Mouse (Mus musculus) natural killer cell, adult 2 months (primary cell): ENCODE measurements around the gene Arsb.
"Not testable (repeated sequence)": the region's sequence is repeated elsewhere in the genome, so short reads cannot be mapped to it uniquely, and the experiment has no call there.

ENCODE experiments used
- DNase-seq, 2 experiments: peaks; one replicate each; pipeline ENCODE4 v3.0.0; 2022; ENCODE audit warnings: low spot score in 2 of 2

Gene Arsb

DNA sequence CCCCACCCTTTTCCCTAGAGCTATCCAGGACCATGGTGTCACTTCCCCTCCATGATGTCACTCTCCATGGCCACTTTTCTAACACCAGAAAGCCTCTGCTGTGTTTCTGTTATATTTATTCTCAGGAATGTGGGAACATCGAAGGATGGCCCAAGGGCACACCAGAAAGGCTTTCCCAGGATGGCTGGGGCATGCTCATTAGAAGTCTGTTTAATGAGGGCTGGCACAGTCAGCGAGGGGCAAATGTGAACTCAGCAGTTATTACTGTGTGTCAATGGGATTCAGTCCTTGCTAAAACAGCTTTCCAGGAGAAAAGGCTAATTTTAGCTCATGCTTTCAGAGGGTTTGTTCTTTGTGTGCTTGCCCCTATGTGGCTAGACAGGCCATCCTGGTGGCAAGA, 213.1 kb downstream of the Arsb start:
- no peak for DNase-seq

DNA sequence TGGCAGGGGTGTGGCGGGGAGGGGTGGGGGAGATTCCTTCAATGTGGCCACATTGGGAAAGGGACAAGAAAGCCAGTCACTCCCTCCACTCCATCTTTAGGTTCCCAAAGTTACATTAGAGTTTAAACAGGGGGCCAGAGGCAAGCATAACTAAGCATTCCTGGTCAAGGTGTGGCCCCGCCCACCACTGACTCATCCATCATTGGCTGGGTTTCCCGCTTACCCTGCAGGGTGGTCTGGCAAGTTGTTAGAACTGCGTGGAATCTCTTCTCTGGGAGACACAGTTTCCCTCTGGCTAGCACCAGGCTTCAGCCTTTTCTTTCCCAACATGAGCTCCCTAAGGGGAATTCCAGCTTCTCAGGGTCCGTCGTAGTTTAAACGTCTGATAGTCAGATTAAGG, 213.8 kb downstream of the Arsb start:
- DNase-seq = no peak

DNA sequence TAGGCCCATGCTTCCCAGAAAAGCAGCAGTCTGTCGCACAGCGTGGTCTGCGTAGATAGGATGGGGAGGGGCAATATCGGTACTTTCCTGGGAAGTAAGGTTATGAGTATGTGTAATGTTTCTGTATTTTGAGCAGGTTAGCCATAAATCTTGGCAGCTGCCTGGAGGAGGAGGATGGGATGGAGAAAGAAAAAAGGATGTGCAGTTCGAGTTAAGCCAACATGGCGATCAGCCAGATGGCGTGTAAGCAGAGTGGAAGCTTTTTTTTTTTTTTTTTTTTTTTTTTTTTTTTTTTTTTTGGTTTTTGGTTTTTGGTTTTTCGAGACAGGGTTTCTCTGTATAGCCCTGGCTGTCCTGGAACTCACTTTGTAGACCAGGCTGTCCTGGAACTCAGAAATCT, 214.3 kb downstream of the Arsb start:
- DNase-seq = not testable (repeated sequence)

DNA sequence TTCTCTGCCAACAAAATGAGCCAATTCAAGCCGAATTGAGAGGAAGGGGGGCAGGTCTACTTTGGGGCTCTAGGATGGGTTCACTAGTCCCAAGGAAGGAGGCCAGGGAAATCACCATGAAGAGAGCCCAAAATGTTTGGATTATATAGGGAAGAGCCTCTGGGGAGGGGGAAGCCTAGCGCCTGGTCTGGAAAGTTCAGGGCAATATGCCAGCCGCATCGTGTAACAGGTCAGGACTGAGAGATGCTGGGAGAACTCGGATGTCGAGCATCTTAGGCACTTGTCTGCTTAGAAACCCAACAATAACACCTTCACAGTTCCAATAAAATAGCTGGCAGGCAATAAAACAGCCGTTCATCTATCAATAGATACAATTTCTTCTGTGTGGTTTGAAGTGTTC, 216.2 kb downstream of the Arsb start:
- DNase-seq = no peak

DNA sequence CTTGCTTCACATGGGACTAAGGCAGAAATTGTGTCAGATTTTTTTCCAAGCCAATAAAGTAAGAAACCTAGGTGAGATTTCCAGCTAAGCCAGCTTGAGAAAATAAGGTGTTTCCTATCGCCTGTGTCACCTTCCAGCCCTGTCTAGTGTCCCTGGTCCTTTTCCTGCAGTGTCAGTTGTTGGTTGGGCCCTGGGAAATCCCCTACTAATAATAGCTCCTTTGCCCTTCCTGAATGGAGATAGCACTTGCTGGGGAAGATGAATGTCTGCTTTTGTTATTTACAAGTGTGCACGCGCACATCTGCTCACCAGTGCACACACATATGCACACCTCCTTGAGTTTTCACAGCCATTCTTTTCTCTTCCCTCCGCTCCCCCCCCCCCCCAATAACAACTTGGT, 217.8 kb downstream of the Arsb start:
- DNase-seq = no peak

DNA sequence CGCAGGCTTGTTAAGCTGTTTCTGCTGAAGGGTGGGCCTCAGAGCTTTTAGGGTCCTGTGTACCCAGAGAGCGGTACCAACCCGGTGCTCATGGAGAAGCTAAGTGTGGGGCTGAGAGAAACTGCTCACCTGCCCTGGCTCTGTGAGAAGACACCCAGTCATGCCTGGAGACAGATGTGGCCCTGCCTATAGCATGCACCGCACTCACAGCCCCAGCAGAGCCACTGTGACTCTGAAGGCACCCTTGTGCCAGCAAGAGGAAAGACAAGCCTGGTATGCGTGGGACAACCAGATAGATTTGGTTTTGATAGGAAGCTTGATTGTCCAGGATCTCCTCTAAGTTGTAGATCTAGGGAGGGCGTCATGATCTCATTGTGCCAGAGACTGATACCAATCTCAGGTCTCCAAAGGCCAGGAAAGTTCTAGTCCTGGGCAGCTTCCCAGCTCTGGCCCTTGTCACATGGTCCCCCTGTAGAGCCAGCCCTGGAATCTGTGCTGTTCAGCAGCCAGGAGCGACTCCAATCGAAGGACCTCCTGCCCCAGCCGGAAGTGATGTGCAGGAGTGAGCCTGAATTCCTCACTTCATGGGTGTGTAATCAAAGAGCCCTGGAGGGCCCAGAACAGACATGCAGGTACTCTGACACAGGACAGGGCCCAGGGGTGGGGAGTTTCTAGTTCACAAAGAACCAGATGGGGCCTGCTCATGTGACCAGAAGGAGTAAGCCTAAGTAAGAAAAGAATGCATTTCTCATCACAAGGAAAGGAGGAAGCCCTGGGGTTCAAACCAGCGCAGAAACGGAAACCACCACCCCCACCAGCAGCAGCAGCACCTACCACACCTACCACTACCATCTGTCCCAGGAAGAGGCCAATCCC, 218.5 kb downstream of the Arsb start:
- peak; percentile 1 to 14 for DNase-seq

DNA sequence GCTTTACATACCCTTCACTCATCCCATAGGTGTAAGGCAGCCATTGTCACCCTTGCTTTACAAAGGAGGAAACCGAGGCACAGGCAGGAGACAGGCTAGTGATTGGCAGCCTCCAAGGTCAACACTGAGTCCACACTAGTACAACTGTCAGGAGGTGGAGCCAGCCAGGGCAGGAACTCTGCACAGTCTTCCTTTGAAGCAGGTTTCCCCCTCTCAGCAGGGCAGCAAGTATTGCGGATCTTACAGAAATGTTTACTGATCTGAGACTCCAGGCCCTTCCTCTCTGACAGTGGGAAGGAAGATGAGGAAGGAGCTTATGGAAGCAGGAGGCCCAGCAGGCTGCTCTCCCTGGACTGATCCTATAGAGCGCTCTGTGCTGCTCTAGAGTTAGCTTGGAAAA, 219.4 kb downstream of the Arsb start:
- no peak for DNase-seq

DNA sequence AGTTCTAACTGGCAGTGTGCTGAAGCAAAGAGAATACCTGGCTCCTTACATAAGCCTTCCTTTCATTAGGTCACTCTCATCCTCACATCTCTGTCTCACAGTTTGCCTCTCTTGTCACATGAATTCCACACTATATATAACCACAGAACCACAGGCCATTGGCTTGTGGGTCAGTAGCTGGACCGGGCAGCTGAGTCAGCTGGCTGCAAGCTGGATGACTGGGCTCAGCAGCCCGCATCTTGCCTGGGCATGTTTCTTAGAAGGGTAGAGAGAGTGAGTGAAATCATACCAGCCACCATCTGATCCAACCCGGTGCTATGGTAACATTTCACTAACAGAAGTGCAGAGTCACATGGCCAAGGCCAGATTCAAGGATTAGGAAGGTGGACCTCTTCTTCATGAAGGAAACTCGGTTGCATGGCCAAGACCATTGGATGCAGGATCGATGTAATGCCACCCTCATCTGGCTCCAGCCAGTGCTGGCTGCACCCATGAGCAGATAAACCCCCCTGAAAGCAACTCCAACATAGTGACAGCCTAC, 221.0 kb downstream of the Arsb start:
- DNase-seq = no peak
